Mouse (Mus musculus): Measurements from ENCODE around the gene Tnfrsf1b. TPM values are rescaled to one million over a fixed set of nuclear protein-coding genes. Genes with fewer than 3 reads are reported as not detected.

The Tnfrsf1b gene
- total and polyA plus RNA-seq, 2 experiments from 2014 or later: 2.8 to 7.5 TPM

DNA sequence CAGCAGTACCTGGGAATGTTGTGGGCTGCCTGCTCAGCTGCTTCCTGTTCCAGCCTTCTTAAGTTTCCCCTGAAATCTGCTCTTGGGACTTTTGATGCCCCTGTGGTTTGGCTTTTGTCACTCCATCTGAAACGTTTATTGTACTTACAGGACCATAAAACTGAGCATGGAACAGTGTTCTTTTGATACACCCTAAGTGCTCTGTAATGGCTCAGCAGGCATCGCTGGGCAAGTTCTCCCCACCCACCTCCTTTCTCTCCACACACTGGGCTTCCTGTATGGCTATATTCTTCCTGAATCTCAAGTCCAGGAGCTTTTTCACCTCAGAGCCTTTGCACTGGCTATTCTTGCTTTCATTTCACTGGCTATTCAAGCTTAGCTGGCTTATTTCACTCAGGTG lies 18.1 kb upstream of the Tnfrsf1b start:
- no peaks in the 10 kb centered on the region for H3K9me3 ChIP-seq (ENCODE audit: low read length)
- no peak overlapping the region for H3K4me2 ChIP-seq (ENCODE audit: low read depth, low read length, poor library complexity, severe bottlenecking)
- no peak overlapping the region for H3K4me3 ChIP-seq (ENCODE audit: low read depth, low read length)
- no peak overlapping the region for H3K9ac ChIP-seq (replicated peaks; ENCODE audit: low read length, poor library complexity, severe bottlenecking)
- H3K4me1 ChIP-seq (ENCODE audit: insufficient read depth, low read length): no peaks in the 10 kb centered on the region
- H3K36me3 ChIP-seq (ENCODE audit: insufficient read depth, low read length): no peaks in the 10 kb centered on the region
- WGBS: 46% methylated on average over 2 of the region's 2 CpGs
- H3K27ac ChIP-seq (ENCODE audit: low read depth, low read length): no peak overlapping the region
- ATAC-seq (ENCODE audit: low FRiP score) (no peak), DNase-seq (ENCODE audit: low spot score) (no peak)
- TF ChIP-seq CTCF (IDR thresholded peaks at IDR 0.05): no peak
- H3K27me3 ChIP-seq (ENCODE audit: insufficient read depth, low read length): no peaks in the 10 kb centered on the region

DNA sequence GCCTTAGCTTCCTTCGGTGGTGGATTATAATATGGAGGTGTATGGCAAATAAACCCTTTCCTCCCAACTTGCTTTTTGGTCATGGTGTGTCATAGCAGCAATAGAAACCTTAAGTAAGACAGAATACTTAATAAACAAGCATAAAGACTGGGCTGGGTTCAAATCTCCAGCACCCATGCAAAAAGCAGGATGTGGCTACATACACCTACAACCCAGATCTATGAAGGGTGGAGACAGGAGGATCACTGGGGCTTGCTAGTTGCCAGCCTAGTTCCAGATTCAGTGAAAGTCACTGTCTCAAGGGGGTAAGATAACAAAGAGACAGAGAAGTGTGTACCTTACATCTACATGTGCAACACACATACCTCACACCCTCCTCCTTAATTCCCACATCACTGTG lies 16.9 kb upstream of the Tnfrsf1b start:
- no peak for TF ChIP-seq CTCF (IDR thresholded peaks at IDR 0.05)
- Histone ChIP-seq H3K4me1 (ENCODE audit: insufficient read depth, low read length) (no peaks in the 10 kb centered on the region), H3K36me3 (ENCODE audit: insufficient read depth, low read length) (no peaks in the 10 kb centered on the region), H3K27me3 (ENCODE audit: insufficient read depth, low read length) (no peaks in the 10 kb centered on the region), H3K9me3 (ENCODE audit: low read length) (no peaks in the 10 kb centered on the region), H3K4me3 (ENCODE audit: low read depth, low read length) (no peak overlapping the region), H3K4me2 (ENCODE audit: low read depth, low read length, poor library complexity, severe bottlenecking) (no peak overlapping the region), H3K9ac (replicated peaks; ENCODE audit: low read length, poor library complexity, severe bottlenecking) (no peak overlapping the region), H3K27ac (ENCODE audit: low read depth, low read length) (no peak overlapping the region)
- no peak for DNase-seq (ENCODE audit: low spot score)
- ATAC-seq (ENCODE audit: low FRiP score): no peak
- WGBS: 100% methylated on average over 1 of the region's 1 CpGs

DNA sequence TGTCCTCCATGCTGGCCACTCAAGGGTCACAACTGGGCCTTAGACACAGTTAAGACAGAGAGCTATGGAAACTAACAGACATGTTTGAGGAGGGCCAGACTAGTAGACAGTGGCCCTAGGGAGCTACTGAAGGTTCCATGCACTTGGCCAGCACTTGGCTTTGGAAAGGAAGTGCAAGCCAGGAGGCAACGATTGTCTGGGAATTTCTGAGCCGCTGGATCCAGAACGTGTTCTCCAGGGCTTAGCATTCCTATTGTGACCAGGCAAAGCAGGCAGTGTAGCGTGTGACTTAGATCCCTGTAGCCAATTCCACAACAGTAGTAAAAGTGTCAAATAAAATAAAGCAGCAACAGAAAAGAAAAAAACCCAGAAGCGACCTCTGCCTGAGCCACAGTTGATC lies 14.1 kb upstream of the Tnfrsf1b start:
- 82% methylated on average over 5 of the region's 5 CpGs for WGBS
- Histone ChIP-seq H3K4me2 (ENCODE audit: low read depth, low read length, poor library complexity, severe bottlenecking) (no peak overlapping the region), H3K36me3 (ENCODE audit: insufficient read depth, low read length) (no peaks in the 10 kb centered on the region), H3K4me3 (ENCODE audit: low read depth, low read length) (no peak overlapping the region), H3K9me3 (ENCODE audit: low read length) (no peaks in the 10 kb centered on the region), H3K9ac (replicated peaks; ENCODE audit: low read length, poor library complexity, severe bottlenecking) (no peak overlapping the region), H3K4me1 (ENCODE audit: insufficient read depth, low read length) (no peaks in the 10 kb centered on the region), H3K27me3 (ENCODE audit: insufficient read depth, low read length) (no peaks in the 10 kb centered on the region), H3K27ac (ENCODE audit: low read depth, low read length) (no peak overlapping the region)
- no peak for TF ChIP-seq CTCF (IDR thresholded peaks at IDR 0.05)
- ATAC-seq (ENCODE audit: low FRiP score) (no peak), DNase-seq (ENCODE audit: low spot score) (no peak)

DNA sequence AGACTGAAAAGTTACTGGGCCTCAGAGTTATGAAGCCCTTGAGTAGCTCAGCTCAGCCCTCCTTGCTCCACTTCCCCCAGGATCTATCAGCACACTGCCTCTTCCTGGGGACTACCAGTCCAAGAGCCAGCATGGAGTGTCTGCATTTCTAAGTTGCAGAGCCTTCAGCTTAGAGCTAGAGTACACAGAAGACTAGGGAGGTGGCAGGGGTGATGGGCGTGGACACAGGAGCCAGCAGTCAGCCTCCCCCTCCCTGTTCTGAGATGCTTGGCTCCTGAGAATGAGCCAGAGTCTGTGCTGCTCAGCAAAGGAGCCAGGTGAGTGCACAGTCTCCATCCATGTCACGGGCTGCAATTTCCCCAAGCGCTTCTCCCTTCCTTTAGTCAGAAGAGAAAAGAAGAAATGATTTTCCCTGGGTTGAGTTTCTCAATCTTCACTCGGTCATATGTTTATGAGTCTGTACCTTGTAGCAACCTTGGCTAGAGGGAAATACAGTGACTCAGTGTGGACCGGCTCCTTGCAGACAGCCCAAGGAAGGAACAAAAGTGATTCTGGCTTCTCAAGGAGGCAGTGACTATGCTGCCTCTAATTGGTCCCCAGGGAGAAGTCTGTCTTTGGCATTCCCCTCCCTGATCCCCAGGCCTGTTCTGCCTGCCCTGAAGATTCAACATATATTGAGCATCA lies 11.2 kb upstream of the Tnfrsf1b start:
- Histone ChIP-seq H3K9me3 (ENCODE audit: low read length) (no peaks in the 10 kb centered on the region), H3K36me3 (ENCODE audit: insufficient read depth, low read length) (no peaks in the 10 kb centered on the region), H3K4me2 (ENCODE audit: low read depth, low read length, poor library complexity, severe bottlenecking) (no peak overlapping the region), H3K4me3 (ENCODE audit: low read depth, low read length) (no peak overlapping the region), H3K27ac (ENCODE audit: low read depth, low read length) (no peak overlapping the region), H3K4me1 (ENCODE audit: insufficient read depth, low read length) (no peaks in the 10 kb centered on the region), H3K27me3 (ENCODE audit: insufficient read depth, low read length) (no peaks in the 10 kb centered on the region), H3K9ac (replicated peaks; ENCODE audit: low read length, poor library complexity, severe bottlenecking) (no peak overlapping the region)
- DNase-seq (ENCODE audit: low spot score) (no peak), ATAC-seq (ENCODE audit: low FRiP score) (no peak)
- WGBS: 58% methylated on average over 5 of the region's 5 CpGs
- no peak for TF ChIP-seq CTCF (IDR thresholded peaks at IDR 0.05)

DNA sequence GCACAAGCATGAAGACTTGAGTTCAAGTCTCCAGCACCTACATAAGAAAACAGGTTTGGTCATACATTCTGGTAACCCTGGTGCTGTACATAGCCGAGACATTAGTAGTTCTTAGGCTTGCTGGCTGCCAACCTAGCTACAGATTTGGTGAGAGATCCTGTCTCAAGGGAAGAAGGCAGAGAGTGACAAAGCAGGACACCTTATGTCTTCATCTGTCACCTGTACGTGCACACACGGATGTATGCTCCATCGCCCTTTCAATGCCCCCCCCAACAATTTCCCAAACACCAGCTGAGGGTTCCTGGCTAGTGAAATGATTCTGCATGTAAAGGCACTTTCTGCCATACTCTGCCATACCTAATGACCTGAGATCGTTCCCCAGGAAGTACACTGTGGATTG lies 9.5 kb upstream of the Tnfrsf1b start:
- Histone ChIP-seq H3K27ac (ENCODE audit: low read depth, low read length) (no peak overlapping the region), H3K27me3 (ENCODE audit: insufficient read depth, low read length) (no peaks in the 10 kb centered on the region), H3K4me3 (ENCODE audit: low read depth, low read length) (no peak overlapping the region), H3K9ac (replicated peaks; ENCODE audit: low read length, poor library complexity, severe bottlenecking) (no peak overlapping the region), H3K36me3 (ENCODE audit: insufficient read depth, low read length) (no peaks in the 10 kb centered on the region), H3K9me3 (ENCODE audit: low read length) (no peaks in the 10 kb centered on the region), H3K4me2 (ENCODE audit: low read depth, low read length, poor library complexity, severe bottlenecking) (no peak overlapping the region), H3K4me1 (ENCODE audit: insufficient read depth, low read length) (no peaks in the 10 kb centered on the region)
- 91% methylated on average over 5 of the region's 5 CpGs for WGBS
- DNase-seq (ENCODE audit: low spot score) (no peak), ATAC-seq (ENCODE audit: low FRiP score) (no peak)
- no peak for TF ChIP-seq CTCF (IDR thresholded peaks at IDR 0.05)

DNA sequence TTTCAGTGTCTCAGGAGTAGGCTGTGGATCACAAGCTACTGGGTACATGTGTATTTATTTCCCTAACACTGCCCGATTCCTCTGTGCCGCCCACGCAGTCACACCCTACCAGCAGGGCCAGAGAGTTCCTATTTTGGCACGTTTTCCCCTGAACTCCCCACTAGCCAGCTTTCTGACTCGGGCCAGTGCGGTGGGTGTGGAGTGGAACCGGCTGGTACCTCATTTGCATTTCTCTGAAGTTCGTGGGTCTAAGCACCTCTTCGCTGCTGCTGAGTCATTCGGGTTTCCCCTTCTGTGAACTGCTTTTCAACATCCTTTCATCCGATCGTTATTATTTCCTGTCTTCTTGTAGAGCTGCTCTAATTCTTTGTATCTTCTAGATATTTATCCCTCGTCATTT lies 7.7 kb upstream of the Tnfrsf1b start:
- Histone ChIP-seq H3K27ac (ENCODE audit: low read depth, low read length) (no peak overlapping the region), H3K27me3 (ENCODE audit: insufficient read depth, low read length) (no peaks in the 10 kb centered on the region), H3K9me3 (ENCODE audit: low read length) (no peaks in the 10 kb centered on the region), H3K36me3 (ENCODE audit: insufficient read depth, low read length) (no peaks in the 10 kb centered on the region), H3K9ac (replicated peaks; ENCODE audit: low read length, poor library complexity, severe bottlenecking) (no peak overlapping the region), H3K4me1 (ENCODE audit: insufficient read depth, low read length) (no peaks in the 10 kb centered on the region), H3K4me3 (ENCODE audit: low read depth, low read length) (no peak overlapping the region), H3K4me2 (ENCODE audit: low read depth, low read length, poor library complexity, severe bottlenecking) (no peak overlapping the region)
- no peak for ATAC-seq (ENCODE audit: low FRiP score)
- no peak for TF ChIP-seq CTCF (IDR thresholded peaks at IDR 0.05)
- WGBS: 63% methylated on average over 13 of the region's 13 CpGs
- DNase-seq (ENCODE audit: low spot score): no peak
